Mouse (Mus musculus) forebrain, embryonic 15.5 days (tissue): Measurements from ENCODE around the gene Gm12887. TPM values are rescaled to one million over a fixed set of nuclear protein-coding genes. Genes with fewer than 3 reads are reported as not detected.

ENCODE experiments used
- ATAC-seq: fragments of 200-750 bp; cut with Nextera tagmentation; replicated peaks from 2 replicates; pipeline ENCODE4 v1.8.0; 2017; ENCODE audit warnings: mild to moderate bottlenecking, moderate TSS enrichment, moderate library complexity
- H3K27ac ChIP-seq: fragments of 300-500 bp; sonication (generic); replicated peaks from 2 replicates; pipeline ENCODE4 v1.5.1; 2015; ENCODE audit warnings: mild to moderate bottlenecking, inconsistent platforms
- H3K27me3 ChIP-seq: fragments of 300-500 bp; sonication (generic); 2 replicates; pipeline ENCODE4 v1.6.1; 2015; ENCODE audit warnings: inconsistent platforms
- H3K36me3 ChIP-seq: fragments of 300-500 bp; sonication (generic); 2 replicates; pipeline ENCODE4 v1.6.1; 2015; ENCODE audit warnings: mild to moderate bottlenecking, inconsistent platforms
- H3K4me1 ChIP-seq: fragments of 300-500 bp; sonication (generic); 2 replicates; pipeline ENCODE4 v1.6.1; 2015; ENCODE audit warnings: inconsistent platforms
- H3K4me2 ChIP-seq: fragments of 300-500 bp; sonication (generic); replicated peaks from 2 replicates; pipeline ENCODE4 v1.6.1; 2015; ENCODE audit warnings: mild to moderate bottlenecking, inconsistent platforms
- H3K4me3 ChIP-seq: fragments of 300-500 bp; sonication (generic); 2 replicates; pipeline ENCODE4 v1.5.1; 2015; ENCODE audit warnings: mild to moderate bottlenecking, inconsistent platforms
- H3K9ac ChIP-seq: fragments of 300-500 bp; sonication (generic); replicated peaks from 2 replicates; pipeline ENCODE4 v1.6.1; 2015; ENCODE audit warnings: mild to moderate bottlenecking, inconsistent platforms
- H3K9me3 ChIP-seq: fragments of 300-500 bp; sonication (generic); 2 replicates; pipeline ENCODE4 v1.6.1; 2016; ENCODE audit warnings: inconsistent platforms
- WGBS: fragments of 180-500 bp; shearing (Covaris S2); methylation state at CpG from one replicate; pipeline ENCODE4 v1.1.7; 2015; ENCODE audit warnings: mixed read lengths; 5-methylcytosine and 5-hydroxymethylcytosine counted together
- polyA plus RNA-seq: library from polyadenylated mRNA; unstranded; fragments of >200 nt; fragmentation: Nextera tagmentation; extraction: Ambion mirVana; gene quantifications from 2 replicates; pipeline ENCODE4 v1.2.1, GENCODE M21; 2015

The Gm12887 gene
- not detected in 2 replicates for polyA plus RNA-seq

GRCm38 (mm10) chr4:121622003-121622402, at the start of gene Gm12887:
Gene Gm12887 (minus strand): TSS chr4:121622103.
- Histone ChIP-seq H3K4me3 (no peak within 1 kb of the TSS), H3K9me3 (peaks cover 40% of the 10 kb centered on the region; the same call in 1 of the 2 replicates), H3K36me3 (no peaks in the 10 kb centered on the region), H3K4me1 (no peaks in the 10 kb centered on the region), H3K4me2 (no peak within 1 kb of the TSS), H3K27me3 (no peaks in the 10 kb centered on the region), H3K27ac (no peak within 1 kb of the TSS), H3K9ac (no peak within 1 kb of the TSS)
- WGBS: 50% methylated on average over 2 of the region's 2 CpGs
- no peak for ATAC-seq

GRCm38 (mm10) chr4:121657040-121657439, 35.1 kb upstream of the Gm12887 start:
- Histone ChIP-seq H3K4me3 (no peak overlapping the region), H3K36me3 (no peaks in the 10 kb centered on the region)

More at GRCm38 (mm10) chr4:121657040-121657439, 35.1 kb upstream of the Gm12887 start:
- Histone ChIP-seq H3K27ac (no peak overlapping the region), H3K4me2 (no peak overlapping the region), H3K9ac (no peak overlapping the region), H3K9me3 (peaks cover 22% of the 10 kb centered on the region), H3K4me1 (no peaks in the 10 kb centered on the region), H3K27me3 (no peaks in the 10 kb centered on the region)
- ATAC-seq: no peak
- 87% methylated on average over 1 of the region's 1 CpGs for WGBS

Other genes starting within 250 kb of the Gm12887 start
- gene Gm12886, start 199.0 kb downstream of the Gm12887 start, polyA plus RNA-seq: not detected in 2 replicates